Mouse (Mus musculus) frontal cortex, adult 2 months (tissue): ENCODE measurements at regions not wholly inside any gene's neighbourhood (a gene's known extent, or its start where the extent isn't known, plus 50 kb on each side); places are given as distances from the start of the nearest gene placed in this dataset.

Experiments used
- DNase-seq, 2 experiments: peaks; one replicate each; pipeline ENCODE4 v3.0.0; 2022; ENCODE audit warnings: low spot score in 1 of 2; ENCODE audit errors: extremely low spot score in 1 of 2

DNA sequence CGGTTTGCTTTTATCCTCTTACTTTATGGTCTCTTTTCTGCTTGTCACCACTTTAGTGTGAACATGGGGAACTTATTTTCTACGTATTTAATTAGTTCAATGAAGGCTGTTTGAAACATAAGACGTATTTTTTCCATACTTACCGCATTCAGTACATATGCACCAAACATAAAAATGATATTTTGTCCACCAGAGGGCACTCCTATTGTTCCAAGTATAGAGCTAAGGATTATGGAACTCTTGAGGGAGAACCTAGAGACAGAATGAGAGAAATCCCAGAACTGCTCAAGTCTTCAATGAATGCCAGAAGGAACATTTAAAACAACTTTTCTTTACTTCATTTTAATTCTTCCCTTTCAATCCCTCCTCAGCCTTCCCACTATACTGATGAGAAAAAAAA, 403.4 kb upstream of the Kif18a start:
- peak in 1 of 2 experiments; percentile 67 for DNase-seq

DNA sequence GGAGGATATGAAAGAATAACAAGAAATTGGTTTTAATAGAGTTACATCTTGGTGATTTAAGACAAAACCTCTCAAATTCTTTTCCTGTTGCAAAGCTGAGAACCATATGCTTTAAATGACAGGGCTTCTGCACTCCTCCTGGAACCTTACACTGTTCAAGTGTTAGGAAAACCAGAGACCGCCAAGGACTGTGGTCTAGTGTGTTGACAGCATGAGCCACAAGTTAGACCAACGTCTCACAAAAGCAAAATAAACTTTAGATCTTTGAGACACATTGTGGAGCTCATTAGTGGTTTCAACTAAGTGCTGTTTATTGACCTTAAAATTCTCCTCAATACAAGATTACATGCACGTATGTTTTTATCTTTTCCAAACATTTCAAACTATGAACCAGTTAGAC, 402.9 kb upstream of the Kif18a start:
- no peak for DNase-seq

DNA sequence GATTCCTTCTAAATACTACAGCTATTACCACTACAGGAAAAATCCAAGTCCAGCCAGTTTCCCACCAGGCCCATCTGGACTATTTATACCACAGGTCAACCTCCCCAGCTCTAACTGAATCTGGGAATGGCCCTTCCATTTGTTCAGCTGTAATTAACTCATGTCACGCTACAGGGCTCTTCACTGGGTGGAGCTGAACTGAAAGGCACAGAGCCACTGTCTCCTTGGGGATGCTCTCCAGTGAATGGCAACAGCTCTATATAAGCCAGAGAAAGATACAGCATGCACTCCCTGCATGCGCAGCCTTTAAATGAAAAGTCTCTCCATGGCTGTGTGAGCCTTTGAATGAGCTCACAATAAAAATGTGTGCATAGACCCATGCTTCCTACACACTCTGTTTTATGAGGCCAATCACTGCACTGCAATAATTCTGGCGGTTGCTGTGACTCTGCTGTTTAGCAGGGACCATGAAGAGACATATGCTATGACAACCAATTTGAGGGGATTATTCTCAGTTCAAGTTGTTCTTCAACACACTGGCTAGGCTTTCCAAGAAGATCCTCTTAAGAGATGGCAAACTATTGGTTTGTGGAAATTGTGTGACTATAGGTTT, 376.3 kb upstream of the Kif18a start:
- no peak for DNase-seq

DNA sequence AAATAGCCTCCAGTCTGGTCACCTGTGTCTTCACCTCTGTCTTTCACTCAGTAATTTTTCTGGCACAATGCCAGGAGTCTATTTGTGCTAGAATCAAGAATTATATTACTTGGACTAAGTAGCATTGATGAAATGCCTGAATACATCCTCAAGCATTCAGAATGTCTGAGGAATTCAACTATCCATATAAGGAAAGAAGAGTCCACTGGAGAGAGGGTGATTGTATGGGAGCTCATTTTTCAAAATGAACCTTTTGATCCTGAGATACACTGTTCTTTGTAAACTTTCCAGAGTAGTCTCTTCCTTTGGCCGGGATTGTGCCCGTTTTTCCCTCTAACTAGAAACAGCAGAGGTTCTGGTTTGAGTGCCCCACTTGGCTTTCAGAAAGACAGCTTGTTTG, 367.0 kb upstream of the Kif18a start:
- DNase-seq: no peak

DNA sequence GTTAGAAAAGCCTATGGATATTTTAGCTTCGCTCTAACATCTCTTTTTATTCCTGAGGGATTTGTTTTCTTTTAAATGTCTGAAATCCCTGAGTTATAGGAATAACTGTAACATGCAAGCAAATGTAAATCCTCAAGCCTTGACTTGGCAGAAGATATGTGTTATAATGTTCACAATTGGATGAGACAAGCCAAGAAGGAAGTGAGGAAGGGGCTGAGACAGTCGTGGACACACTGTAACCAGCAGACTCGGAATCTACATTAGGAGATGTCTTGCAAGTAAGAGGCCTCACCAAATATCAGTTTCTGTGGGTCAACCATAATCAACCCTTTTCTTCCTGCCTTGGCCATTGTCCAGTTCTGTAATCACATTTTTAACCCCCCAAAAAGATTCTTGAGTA, 366.6 kb upstream of the Kif18a start:
- DNase-seq: no peak

DNA sequence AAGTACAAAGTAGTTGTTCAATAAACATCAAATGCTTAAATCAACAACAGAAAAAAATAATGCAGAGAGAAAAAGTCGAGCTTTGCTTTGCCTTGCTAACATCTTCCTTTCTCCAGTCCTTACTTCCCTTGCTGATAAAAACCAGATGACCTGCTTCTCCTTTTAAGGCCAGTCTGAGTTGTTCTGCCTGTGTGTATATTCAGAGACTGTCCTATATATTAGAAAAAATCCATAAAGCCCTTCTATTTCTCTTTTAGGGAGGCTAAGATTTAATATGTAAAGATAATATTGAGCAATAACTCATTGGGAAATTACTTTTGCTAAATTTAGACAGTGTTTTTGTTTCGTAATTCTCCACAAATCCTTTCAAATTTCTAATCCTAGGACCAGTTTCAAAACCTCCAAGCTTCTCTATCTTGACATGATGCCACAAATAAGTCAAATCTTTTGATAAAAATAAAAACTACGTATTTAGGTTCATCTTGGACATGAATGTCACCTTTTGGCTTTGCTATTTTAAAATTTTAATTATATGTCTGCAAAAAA, 361.0 kb upstream of the Kif18a start:
- DNase-seq: no peak

DNA sequence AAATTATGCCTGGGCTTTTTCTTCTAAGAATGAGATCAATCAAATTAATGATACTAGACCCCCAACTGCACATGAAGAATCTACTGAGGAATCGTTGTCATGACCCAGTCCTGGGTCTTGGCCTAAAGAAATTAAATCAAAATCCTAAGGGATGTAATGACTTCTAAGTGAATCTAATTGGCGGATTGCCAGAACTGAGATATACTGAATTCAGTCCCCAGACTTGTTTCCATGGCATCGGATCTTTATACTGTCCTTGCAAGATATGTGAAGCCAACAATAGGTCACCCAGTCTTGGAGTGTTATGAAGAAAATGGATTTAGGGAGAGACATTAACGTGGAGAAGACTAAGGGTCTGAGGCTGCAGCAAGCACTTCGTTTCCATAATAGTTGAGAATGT, 360.4 kb upstream of the Kif18a start:
- no peak for DNase-seq

DNA sequence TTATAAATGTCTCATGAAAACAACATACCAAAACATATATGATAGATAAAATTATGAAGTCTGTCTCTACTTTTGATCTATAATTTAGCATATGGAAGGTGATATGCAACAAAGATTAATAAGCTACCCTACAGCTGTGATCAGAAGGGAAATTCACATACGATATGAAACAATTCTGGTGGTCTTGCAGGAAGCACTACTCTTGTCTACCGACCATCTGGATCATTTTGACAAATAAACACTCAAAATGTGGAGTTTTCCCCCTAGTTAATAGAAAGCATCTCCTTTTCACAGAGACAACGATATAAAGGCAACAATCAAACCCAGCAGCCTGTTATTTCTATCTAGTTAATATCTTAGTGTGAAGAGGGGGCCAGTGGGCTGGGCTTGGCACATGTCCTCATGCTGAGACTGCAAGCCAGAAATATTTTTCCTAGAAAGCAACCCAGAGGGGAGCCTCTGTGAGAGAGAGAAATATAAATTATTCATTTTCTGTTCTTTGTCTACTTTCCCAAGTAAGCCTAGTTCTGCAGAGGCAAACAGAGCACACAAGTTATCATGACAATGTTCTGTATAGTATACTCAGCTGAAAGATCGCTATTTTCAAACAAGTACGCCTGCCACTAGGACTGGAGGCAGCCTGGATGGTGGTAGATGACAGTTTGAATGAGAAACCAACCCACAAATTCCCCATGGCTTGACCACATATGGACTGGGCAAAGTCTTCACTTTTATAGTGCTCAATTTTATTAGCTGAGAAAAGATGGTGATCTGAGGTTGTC, 344.4 kb upstream of the Kif18a start:
- no peak for DNase-seq

DNA sequence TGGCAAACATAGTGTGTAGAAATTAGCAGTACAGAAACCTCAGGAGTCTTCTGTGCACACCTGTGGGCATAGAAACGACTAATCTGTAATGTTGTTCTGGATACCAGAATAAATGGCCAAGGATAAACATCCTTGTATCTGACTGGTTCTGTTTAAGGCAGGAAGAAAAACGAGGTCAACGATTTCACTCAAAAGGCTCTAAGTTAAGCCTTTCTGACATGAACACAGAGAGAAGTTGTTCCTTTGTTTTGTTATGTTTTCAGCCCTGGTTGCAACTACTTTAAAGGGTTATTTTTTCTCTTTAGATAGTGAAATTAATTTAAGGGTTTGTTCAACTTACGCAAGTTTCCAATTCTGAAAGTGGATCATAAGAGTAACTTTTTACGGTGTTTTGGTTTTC, 299.6 kb upstream of the Kif18a start:
- DNase-seq: no peak

DNA sequence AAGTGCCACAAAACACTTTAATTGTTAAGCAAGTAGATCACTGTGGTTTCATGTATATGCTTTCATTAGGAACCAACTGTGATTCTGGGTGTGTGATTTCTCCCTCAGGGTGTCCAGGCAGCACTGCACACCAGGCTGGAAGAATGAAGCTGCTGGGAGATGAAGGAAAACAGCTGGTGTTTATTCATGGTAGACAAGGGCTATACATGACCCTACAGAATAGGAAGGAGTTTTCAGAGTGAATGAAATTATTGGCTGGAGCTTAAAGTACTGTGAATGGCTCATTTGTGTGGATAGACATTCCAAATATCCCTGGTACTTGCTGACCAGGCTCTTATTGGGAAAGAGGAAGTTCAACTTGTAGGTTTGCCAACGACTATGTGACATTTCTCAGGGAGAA, 264.3 kb upstream of the Kif18a start:
- no peak for DNase-seq

DNA sequence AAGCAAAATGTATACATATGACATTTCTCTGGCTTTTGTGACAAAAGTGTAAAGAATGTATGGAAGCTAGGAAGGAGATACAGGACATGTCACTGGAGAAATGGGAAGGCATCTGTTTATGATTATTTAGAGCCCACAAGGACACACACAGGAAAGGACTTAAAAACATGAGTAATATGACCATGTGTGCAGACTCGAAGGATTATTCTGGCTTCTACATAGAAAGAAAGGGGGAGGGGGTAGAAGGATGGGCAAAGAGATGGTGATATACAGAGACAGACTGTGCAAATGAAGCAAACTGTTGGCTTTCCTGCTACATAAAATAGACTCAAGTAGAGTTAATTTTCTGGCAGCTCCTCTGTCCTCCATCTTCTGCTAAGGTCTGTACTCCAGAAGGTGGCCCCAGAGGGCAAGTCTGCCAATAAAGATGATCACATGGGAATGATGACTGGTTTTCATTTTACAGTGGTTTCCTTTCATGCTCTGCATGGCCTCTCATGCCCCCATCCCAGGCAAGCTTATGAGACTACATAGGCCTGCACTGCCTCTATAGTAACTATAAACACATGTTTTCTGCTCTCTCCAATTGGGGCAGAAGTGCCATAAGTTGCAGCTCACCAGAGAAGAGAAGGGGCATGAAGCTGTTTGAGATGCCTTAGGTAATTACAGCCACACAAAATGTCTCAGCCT, 263.4 kb upstream of the Kif18a start:
- no peak for DNase-seq

DNA sequence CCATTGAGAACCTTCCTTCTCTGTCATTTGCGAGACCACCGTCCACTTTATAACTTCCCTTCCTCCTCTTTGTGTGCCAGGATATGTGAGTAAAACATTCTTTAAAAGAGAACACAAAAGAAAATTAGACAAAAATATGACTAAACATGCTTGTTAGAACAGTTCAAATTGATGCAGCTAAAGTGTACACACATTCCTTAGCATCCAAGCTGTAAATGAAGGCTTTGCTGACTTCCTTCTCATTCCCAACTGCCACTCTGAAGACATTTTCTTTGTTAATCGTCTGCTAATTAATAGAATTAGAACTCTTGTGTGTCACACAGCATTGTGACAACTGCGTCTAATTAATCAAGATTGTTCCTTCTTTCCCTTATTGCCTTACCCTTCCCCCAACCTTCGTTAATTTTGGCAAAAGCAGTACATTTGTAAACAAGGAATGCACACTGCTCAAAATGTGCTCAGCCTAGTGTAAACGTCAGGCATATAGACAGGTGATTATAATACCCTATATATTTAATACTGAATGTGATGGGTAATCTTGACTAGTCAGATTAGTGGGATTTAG, 242.3 kb upstream of the Kif18a start:
- DNase-seq: no peak
